Mouse (Mus musculus): ENCODE data around the gene Tufm.

Tufm gene

GRCm38 (mm10) chr7:126487052-126487483, at the start of gene Tufm:
Gene Tufm, plus strand, starts transcription at chr7:126487361.
- CTCF ChIA-PET, result interaction anchor here (1.0 kb wide), 1 partner anchor 12 kb away, joined by 7 read pairs; the partner anchor contains the start of gene Sh2b1

GRCm38 (mm10) chr7:126440134-126440533, 47.0 kb upstream of the Tufm start:
- CTCF ChIA-PET, result no interaction called here

- CTCF ChIA-PET, result no interaction called here
Measured at GRCm38 (mm10) chr7:126443997-126444396, 43.2 kb upstream of the Tufm start.

- CTCF ChIA-PET, result no interaction called here
Measured at GRCm38 (mm10) chr7:126444536-126444935, 42.6 kb upstream of the Tufm start.

- CTCF ChIA-PET, result no interaction called here
Measured at GRCm38 (mm10) chr7:126445104-126445815, 41.9 kb upstream of the Tufm start.

- CTCF ChIA-PET, result interaction anchor here (0.7 to 0.9 kb wide), 2 partner anchors 24 to 799 kb away, joined by 6 to 13 read pairs; no protein-coding TSS in a partner anchor
Measured at GRCm38 (mm10) chr7:126446217-126446616, 40.9 kb upstream of the Tufm start.

- CTCF ChIA-PET, result interaction anchor here (0.6 kb wide), 1 partner anchor 15 kb away, joined by 6 read pairs; no protein-coding TSS in a partner anchor
Measured at GRCm38 (mm10) chr7:126448481-126448880, 38.7 kb upstream of the Tufm start.

GRCm38 (mm10) chr7:126449991-126450390, 37.2 kb upstream of the Tufm start:
- CTCF ChIA-PET, result no interaction called here

- CTCF ChIA-PET, result no interaction called here
Measured at GRCm38 (mm10) chr7:126450641-126451040, 36.5 kb upstream of the Tufm start.

- CTCF ChIA-PET, result no interaction called here
Measured at GRCm38 (mm10) chr7:126452244-126452643, 34.9 kb upstream of the Tufm start.

- CTCF ChIA-PET, result interaction anchor here (0.7 kb wide), 1 partner anchor 54 kb away, joined by 3 read pairs; no protein-coding TSS in a partner anchor
Measured at GRCm38 (mm10) chr7:126453861-126454260, 33.3 kb upstream of the Tufm start.

GRCm38 (mm10) chr7:126455242-126455641, 31.9 kb upstream of the Tufm start:
- CTCF ChIA-PET, result no interaction called here

GRCm38 (mm10) chr7:126456382-126457266, 30.5 kb upstream of the Tufm start:
- CTCF ChIA-PET, result no interaction called here

- CTCF ChIA-PET, result no interaction called here
Measured at GRCm38 (mm10) chr7:126458225-126458624, 28.9 kb upstream of the Tufm start.

- CTCF ChIA-PET, result no interaction called here
Measured at GRCm38 (mm10) chr7:126458844-126459618, 28.1 kb upstream of the Tufm start.

GRCm38 (mm10) chr7:126460623-126461399, 26.4 kb upstream of the Tufm start:
- CTCF ChIA-PET, result no interaction called here

GRCm38 (mm10) chr7:126461626-126462025, 25.5 kb upstream of the Tufm start:
- CTCF ChIA-PET, result interaction anchor here (0.6 kb wide), 1 partner anchor 349 kb away, joined by 3 read pairs; no protein-coding TSS in a partner anchor

GRCm38 (mm10) chr7:126463004-126463403, 24.2 kb upstream of the Tufm start, which contains the start of gene Atp2a1:
Gene Atp2a1, minus strand, starts transcription at chr7:126463108.
- CTCF ChIA-PET, result interaction anchor here (0.7 kb wide), 1 partner anchor 25 kb away, joined by 3 read pairs; no protein-coding TSS in a partner anchor

- CTCF ChIA-PET, result interaction anchor here (0.7 kb wide), 1 partner anchor 24 kb away, joined by 3 read pairs; no protein-coding TSS in a partner anchor
Measured at GRCm38 (mm10) chr7:126463547-126463946, 23.6 kb upstream of the Tufm start.

GRCm38 (mm10) chr7:126464121-126464520, 23.0 kb upstream of the Tufm start:
- CTCF ChIA-PET, result interaction anchor here (0.5 to 0.6 kb wide), 2 partner anchors 63 to 134 kb away, joined by 5 to 8 read pairs; no protein-coding TSS in a partner anchor
